Mouse (Mus musculus) neural tube, embryonic 13.5 days (tissue): Measurements from ENCODE around the gene Zkscan4. TPM values are rescaled to one million over a fixed set of nuclear protein-coding genes. Genes with fewer than 3 reads are reported as not detected.

Source experiments
- microRNA counts: library from miRNA; unstranded; fragments of <30 nt; microRNA quantifications from one replicate; lab custom pipeline; 2016
- microRNA-seq: library from miRNA; unstranded; fragments of <30 nt; microRNA quantifications from one replicate; pipeline ENCODE4, GENCODE M21; 2016
- polyA plus RNA-seq: library from polyadenylated mRNA; unstranded; fragments of >200 nt; fragmentation: Nextera tagmentation; extraction: Ambion mirVana; gene quantifications from 2 replicates; pipeline ENCODE4 v1.2.1, GENCODE M21; 2015

Gene Zkscan4
- polyA plus RNA-seq, 1 experiment from 2014 or later, result 8.9 TPM

MicroRNAs within 50 kb of the gene (microRNA counts, 519-probe panel; counts per million panel counts)
- microRNA mmu-miR-1896 (lab: Ali Mortazavi, UCI), result 3,875 counts per million, percentile 61 among the panel's probes with 10 or more counts

Small RNA genes within 50 kb of the gene (microRNA-seq; reads per million reads assigned to microRNA genes)
- gene Mir1896, result not detected

Other genes starting within 250 kb of the Zkscan4 start
- gene Gpx5, start 186.2 kb upstream of the Zkscan4 start, polyA plus RNA-seq, result not detected in 2 replicates
- not detected in 2 replicates for gene Gpx6, start 166.8 kb upstream of the Zkscan4 start, polyA plus RNA-seq
- gene Olfr1367, start 132.0 kb upstream of the Zkscan4 start, polyA plus RNA-seq, result not detected in 2 replicates
- gene Zscan12, start 116.1 kb upstream of the Zkscan4 start, polyA plus RNA-seq, result 13.8 and 14.4 TPM in 2 replicates
- 72.1 and 84.0 TPM in 2 replicates for gene Zkscan3, start 76.2 kb upstream of the Zkscan4 start, polyA plus RNA-seq
- 3.4 and 3.9 TPM in 2 replicates for gene Pgbd1, start 37.8 kb upstream of the Zkscan4 start, polyA plus RNA-seq
- 23.5 and 27.9 TPM in 2 replicates for gene Zscan26, start 25.2 kb upstream of the Zkscan4 start, polyA plus RNA-seq
- 3.2 and 3.9 TPM in 2 replicates for gene Nkapl, start 10.4 kb upstream of the Zkscan4 start, polyA plus RNA-seq
- not detected in 2 replicates for gene Gm10065, start 534 bp downstream of the Zkscan4 start, polyA plus RNA-seq
- 0.71 and 0.96 TPM in 2 replicates for gene AK157302, start 16.3 kb downstream of the Zkscan4 start, polyA plus RNA-seq
- 9.0 and 17.5 TPM in 2 replicates for gene Gm11273, start 22.5 kb downstream of the Zkscan4 start, polyA plus RNA-seq
- gene Zkscan8, start 52.2 kb downstream of the Zkscan4 start, polyA plus RNA-seq, result 5.2 and 5.6 TPM in 2 replicates
- 0.13 and 0.32 TPM in 2 replicates for gene Olfr1366, start 63.9 kb downstream of the Zkscan4 start, polyA plus RNA-seq
- gene Olfr1535, start 81.0 kb downstream of the Zkscan4 start, polyA plus RNA-seq, result not detected in 2 replicates
- gene Olfr1364, start 102.9 kb downstream of the Zkscan4 start, polyA plus RNA-seq, result not detected in 2 replicates
- not detected in 2 replicates for gene Olfr1362, start 135.1 kb downstream of the Zkscan4 start, polyA plus RNA-seq
- gene Olfr11, start 163.6 kb downstream of the Zkscan4 start, polyA plus RNA-seq, result 0.07 TPM in 1 of 2 replicates, not detected in the other
- not detected in 2 replicates for gene Olfr1361, start 184.5 kb downstream of the Zkscan4 start, polyA plus RNA-seq
- not detected in 2 replicates for gene Olfr1360, start 198.5 kb downstream of the Zkscan4 start, polyA plus RNA-seq
- gene Olfr1359, start 219.2 kb downstream of the Zkscan4 start, polyA plus RNA-seq, result not detected in 2 replicates
- 1.4 and 1.5 TPM in 2 replicates for gene Hist1h2bl, start 237.2 kb downstream of the Zkscan4 start, polyA plus RNA-seq
- 5.9 TPM in 1 of 2 replicates, not detected in the other for gene Hist1h2ai, start 237.5 kb downstream of the Zkscan4 start, polyA plus RNA-seq
- gene Hist1h3h, start 238.8 kb downstream of the Zkscan4 start, polyA plus RNA-seq, result 2.7 and 3.3 TPM in 2 replicates
- gene Hist1h2bm, start 243.1 kb downstream of the Zkscan4 start, polyA plus RNA-seq, result 1.2 and 1.4 TPM in 2 replicates